Mouse (Mus musculus) heart, embryonic 13.5 days (tissue): ENCODE data around the gene Chmp5. TPM values are rescaled to one million over a fixed set of nuclear protein-coding genes. Genes with fewer than 3 reads are reported as not detected.

Experiments
- microRNA-seq: library from miRNA; unstranded; fragments of <30 nt; microRNA quantifications from one replicate; pipeline ENCODE4, GENCODE M21; 2016
- polyA plus RNA-seq: library from polyadenylated mRNA; unstranded; fragments of >200 nt; fragmentation: Nextera tagmentation; extraction: Ambion mirVana; gene quantifications from 2 replicates; pipeline ENCODE4 v1.2.1, GENCODE M21; 2015

Chmp5 gene
- polyA plus RNA-seq, 1 experiment from 2014 or later, result 64.6 TPM

Small RNAs within 50 kb of the gene (microRNA-seq; reads per million reads assigned to microRNA genes)
- 2.9 reads per million, percentile 9 among the genes with 10 or more reads in this experiment for gene Mir3094

Other genes starting within 250 kb of the Chmp5 start
- gene Aptx, start 245.2 kb upstream of the Chmp5 start, polyA plus RNA-seq, result 25.0 and 29.0 TPM in 2 replicates
- 243 and 287 TPM in 2 replicates for gene Dnaja1, start 226.3 kb upstream of the Chmp5 start, polyA plus RNA-seq
- 95.7 and 107 TPM in 2 replicates for gene Smu1, start 190.5 kb upstream of the Chmp5 start, polyA plus RNA-seq
- gene B4galt1, start 94.4 kb upstream of the Chmp5 start, polyA plus RNA-seq, result 46.2 and 48.1 TPM in 2 replicates
- gene Spink4, start 28.4 kb upstream of the Chmp5 start, polyA plus RNA-seq, result 9.3 and 11.4 TPM in 2 replicates
- gene Bag1, start 113 bp upstream of the Chmp5 start, polyA plus RNA-seq, result 168 and 177 TPM in 2 replicates
- 50.3 and 54.9 TPM in 2 replicates for gene Nfx1, start 22.5 kb downstream of the Chmp5 start, polyA plus RNA-seq
- gene Aqp7, start 99.7 kb downstream of the Chmp5 start, polyA plus RNA-seq, result not detected in 2 replicates
- 0.87 and 1.2 TPM in 2 replicates for gene Aqp3, start 149.8 kb downstream of the Chmp5 start, polyA plus RNA-seq
- gene Nol6, start 176.0 kb downstream of the Chmp5 start, polyA plus RNA-seq, result 15.7 and 18.2 TPM in 2 replicates
- 73.3 and 75.3 TPM in 2 replicates for gene Ube2r2, start 187.3 kb downstream of the Chmp5 start, polyA plus RNA-seq